Mouse (Mus musculus) liver, embryonic 14.5 days (tissue): Measurements from ENCODE around the gene Tmem108.

ENCODE experiments used
- CTCF ChIP-seq: IDR thresholded peaks from 2 replicates; pipeline ENCODE4 v1.5.1; 2016; ENCODE audit warnings: antibody characterized with exemption, low read depth, control low read depth
- EP300 ChIP-seq: IDR thresholded peaks from 2 replicates; pipeline ENCODE4 v1.6.1; 2016; ENCODE audit warnings: antibody characterized with exemption, low read depth

DNA sequence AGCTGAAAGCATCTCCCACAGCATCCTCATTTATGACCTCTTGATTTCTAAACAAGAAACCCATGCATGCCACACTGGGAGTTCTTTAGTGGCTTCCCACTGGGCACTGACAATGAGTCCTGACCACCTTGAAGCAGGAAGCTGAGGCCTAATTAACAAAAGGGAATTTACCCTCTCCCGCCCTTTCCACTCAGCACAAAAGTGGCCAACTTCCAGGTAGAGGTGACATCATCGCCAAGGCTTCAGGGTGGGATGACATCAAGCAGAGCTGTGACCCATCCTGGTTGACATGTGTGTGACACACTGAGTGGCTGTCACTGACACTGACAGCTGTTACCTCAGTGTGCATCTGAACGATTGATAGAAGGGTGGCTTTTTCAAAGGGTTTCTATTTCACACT, 124.8 kb downstream of the Tmem108 start:
- TF ChIP-seq CTCF = no peak
- TF ChIP-seq EP300 = no peak
